ENCODE assay signal across 8 mouse cellular contexts in genomic region chr6:145306331-145307124, GRCm38 (mm10). TPM values are rescaled to one million over a fixed set of nuclear protein-coding genes. Genes with fewer than 3 reads are reported as not detected.
DNase-seq lines count a peak whose midpoint lies in the region; ATAC-seq and TF ChIP-seq lines count a peak whose summit lies in the region.

No protein-coding gene starts in this region.

- no peak for ATAC-seq in kidney, embryonic 14.5 days (ENCODE audit: low FRiP score, low TSS enrichment)
- ATAC-seq in forebrain, postnatal 0 days: peak; percentile 86

- DNase-seq in kidney, postnatal 10 days: peak; percentile 54
- peak; percentile 82 for DNase-seq in forebrain, postnatal 0 days
- peak; percentile 45 to 60 for DNase-seq in left cerebral cortex, postnatal 36 days (ENCODE audit: low spot score in 2 of 2)
- DNase-seq in thymus, postnatal 4 days: peak; percentile 65
- no peak for DNase-seq in testis, postnatal 10 days (ENCODE audit: low spot score)
- DNase-seq in embryo, embryonic 10 days (ENCODE audit: low spot score): no peak

- intact Hi-C loops in left cerebral cortex, postnatal 36 days (cut with DNase I): loop anchor here (5.0 kb wide), 2 partner anchors 36 to 54 kb away; partner anchors contain the start of gene Kras

- no peak for TF ChIP-seq POLR2A in myocyte (IDR thresholded peaks at IDR 0.05; ENCODE audit: insufficient read length, low read depth)

- no peaks in the 10 kb centered on the region; the same call in 1 of the 2 replicates for H3K9me3 ChIP-seq in kidney, embryonic 14.5 days (ENCODE audit: control insufficient read depth, low read length)
- no peaks in the 10 kb centered on the region for H3K9me3 ChIP-seq in forebrain, postnatal 0 days (ENCODE audit: low read length)

- no peak for TF ChIP-seq CTCF in forebrain, postnatal 0 days (IDR thresholded peaks at IDR 0.05; ENCODE audit: low read depth)

- peaks cover 6% of the 10 kb centered on the region; the same call in 1 of the 2 replicates for H3K4me1 ChIP-seq in kidney, embryonic 14.5 days (ENCODE audit: control insufficient read depth, insufficient read depth, low read length)
- H3K4me1 ChIP-seq in forebrain, postnatal 0 days (ENCODE audit: insufficient read depth): 0 out of 2 replicates have a peak, but pooled peaks cover 7% of the 10 kb centered on the region

- no peaks in the 10 kb centered on the region for H3K36me3 ChIP-seq in kidney, embryonic 14.5 days (ENCODE audit: control insufficient read depth, insufficient read depth, low read length)
- H3K36me3 ChIP-seq in forebrain, postnatal 0 days (ENCODE audit: insufficient read depth): no peaks in the 10 kb centered on the region
- no peaks in the 10 kb centered on the region for H3K36me3 ChIP-seq in myocyte (ENCODE audit: control insufficient read depth, insufficient read depth)

- H3K4me3 ChIP-seq in kidney, embryonic 14.5 days (ENCODE audit: low read length): no peak overlapping the region
- H3K4me3 ChIP-seq in forebrain, postnatal 0 days (ENCODE audit: low read depth, low read length): no peak overlapping the region
- H3K4me3 ChIP-seq in myocyte: no peak overlapping the region

- no peaks in the 10 kb centered on the region for H3K27me3 ChIP-seq in kidney, embryonic 14.5 days (ENCODE audit: control insufficient read depth, insufficient read depth, low read length)
- H3K27me3 ChIP-seq in forebrain, postnatal 0 days (ENCODE audit: insufficient read depth, low read length): no peaks in the 10 kb centered on the region
- H3K27me3 ChIP-seq in myocyte (ENCODE audit: control insufficient read depth, insufficient read depth, insufficient read length): no peaks in the 10 kb centered on the region

- no peak overlapping the region for H3K27ac ChIP-seq in kidney, embryonic 14.5 days (ENCODE audit: low read depth, low read length)
- H3K27ac ChIP-seq in forebrain, postnatal 0 days (ENCODE audit: low read depth, low read length): peak overlapping the region; percentile 57; the same call in 1 of the 2 replicates

- H3K9ac ChIP-seq in kidney, embryonic 14.5 days (ENCODE audit: low read depth, low read length): no peak overlapping the region
- no peak overlapping the region for H3K9ac ChIP-seq in forebrain, postnatal 0 days

- no peak overlapping the region for H3K4me2 ChIP-seq in kidney, embryonic 14.5 days (replicated peaks; ENCODE audit: low read depth, low read length)
- H3K4me2 ChIP-seq in forebrain, postnatal 0 days (ENCODE audit: low read depth): no peak overlapping the region
- H3K4me2 ChIP-seq in myocyte (ENCODE audit: low read depth): peak overlapping the region; percentile 67

- no peaks in the 10 kb centered on the region for H3K79me2 ChIP-seq in myocyte (ENCODE audit: control insufficient read depth, insufficient read depth)

- 69% methylated on average over 18 of the region's 18 CpGs for WGBS in kidney, embryonic 14.5 days
- WGBS in forebrain, postnatal 0 days: 58% methylated on average over 18 of the region's 18 CpGs

- H3ac ChIP-seq in myocyte (ENCODE audit: control insufficient read depth, insufficient read length): no peak overlapping the region

TF ChIP-seq in myocyte, 11 proteins besides CTCF, POLR2A, EP300 and RAD21:
- TF ChIP-seq CEBPB (IDR thresholded peaks at IDR 0.05; ENCODE audit: insufficient read depth, poor library complexity, severe bottlenecking) (peak; percentile 57; the same call in 1 of the 2 replicates), MYOG (IDR thresholded peaks at IDR 0.05; ENCODE audit: control insufficient read depth in 1 of 3, insufficient read depth in 1 of 3, insufficient read length in 2 of 3, low read depth in 2 of 3) (peak in 2 of 3 experiments; percentile 62 to 77), REST (IDR thresholded peaks at IDR 0.05; ENCODE audit: insufficient read depth, insufficient read length) (no peak), TCF12 (IDR thresholded peaks at IDR 0.05; ENCODE audit: insufficient read depth, poor library complexity, severe bottlenecking) (no peak), SRF (IDR thresholded peaks at IDR 0.05; ENCODE audit: control insufficient read depth, insufficient read length, low read depth) (no peak), MAX (IDR thresholded peaks at IDR 0.05; ENCODE audit: low read depth) (no peak), MYOD1 (IDR thresholded peaks at IDR 0.05; ENCODE audit: control insufficient read depth in 1 of 3, insufficient read length in 2 of 3, low read depth in 2 of 3) (peak in 2 of 3 experiments; percentile 85 to 91), USF1 (IDR thresholded peaks at IDR 0.05; ENCODE audit: low read depth) (no peak), E2F4 (IDR thresholded peaks at IDR 0.05; ENCODE audit: insufficient read depth) (no peak), TCF3 (IDR thresholded peaks at IDR 0.05; ENCODE audit: insufficient read length, low read depth) (no peak), POLR2AphosphoS2 (IDR thresholded peaks at IDR 0.05; ENCODE audit: insufficient read length, low read depth) (no peak)

RNA-seq across cellular contexts. Expression of gene Kras, which starts 56.5 kb away (rescaled TPM):
- 79.4 and 97.9 TPM in 2 replicates for polyA plus RNA-seq in kidney, embryonic 14.5 days (2014; fragmentation: Nextera tagmentation; extraction: Ambion mirVana)
- 41.3 and 47.6 TPM in 2 replicates for total RNA-seq in forebrain, postnatal 0 days (2014; rRNA removed)
- 82.8 and 92.1 TPM in 2 replicates for polyA plus RNA-seq in forebrain, postnatal 0 days (2015; fragmentation: Nextera tagmentation; extraction: Ambion mirVana)
- 10 to 100 TPM; 78.2 to 89.0 TPM for total RNA-seq in left cerebral cortex, postnatal 36 days (2021)
- polyA plus RNA-seq in myocyte (2012; fragmentation: generic; extraction: Trizol): 15.8 TPM

Comparison
In these comparisons a context has a peak if more than half of its experiments do, and no peak if none do; other contexts are left out.
1. DNase-seq: peak in kidney, postnatal 10 days (single experiment), forebrain, postnatal 0 days (single experiment), left cerebral cortex, postnatal 36 days (2 of 2) and thymus, postnatal 4 days (single experiment); none in testis, postnatal 10 days (single experiment) and embryo, embryonic 10 days (single experiment).